Mouse (Mus musculus) stomach, postnatal 0 days (tissue): Measurements from ENCODE around the gene Fads2. TPM values are rescaled to one million over a fixed set of nuclear protein-coding genes. Genes with fewer than 3 reads are reported as not detected.

Experiments used
- ATAC-seq: fragments of 200-750 bp; cut with Nextera tagmentation; 2 replicates; pipeline ENCODE4 v1.8.0; 2017; ENCODE audit not compliant: low FRiP score, low TSS enrichment
- DNase-seq: peaks from one replicate; pipeline ENCODE4 v3.0.0-alpha.2; 2016; ENCODE audit warnings: low spot score
- H3K27ac ChIP-seq: fragments of 300-500 bp; sonication (generic); replicated peaks from 2 replicates; pipeline ENCODE4 v1.5.1; 2014; ENCODE audit warnings: mild to moderate bottlenecking, control low read depth
- H3K27me3 ChIP-seq: fragments of 300-500 bp; sonication (generic); 2 replicates; pipeline ENCODE4 v1.6.1; 2014; ENCODE audit warnings: low read length; ENCODE audit not compliant: control insufficient read depth, insufficient read depth
- H3K36me3 ChIP-seq: fragments of 300-500 bp; sonication (generic); 2 replicates; pipeline ENCODE4 v1.6.1; 2014; ENCODE audit warnings: low read length, mixed read lengths; ENCODE audit not compliant: control insufficient read depth, insufficient read depth
- H3K4me1 ChIP-seq: fragments of 300-500 bp; sonication (generic); replicated peaks from 2 replicates; pipeline ENCODE4 v1.6.1; 2014; ENCODE audit warnings: antibody characterized with exemption; ENCODE audit not compliant: control insufficient read depth, insufficient read depth
- H3K4me2 ChIP-seq: fragments of 300-500 bp; sonication (generic); replicated peaks from 2 replicates; pipeline ENCODE4 v1.6.1; 2014; ENCODE audit warnings: low read depth, mild to moderate bottlenecking, control low read depth, moderate library complexity
- H3K4me3 ChIP-seq: fragments of 300-500 bp; sonication (generic); 2 replicates; pipeline ENCODE4 v1.5.1; 2014; ENCODE audit warnings: low read depth, low read length, control low read depth
- H3K9ac ChIP-seq: fragments of 300-500 bp; sonication (generic); 2 replicates; pipeline ENCODE4 v1.6.1; 2014; ENCODE audit warnings: mild to moderate bottlenecking, low read length, control low read depth, mixed read lengths
- H3K9me3 ChIP-seq: fragments of 300-500 bp; sonication (generic); 2 replicates; pipeline ENCODE4 v1.6.1; 2016; ENCODE audit warnings: low read length; ENCODE audit not compliant: control insufficient read depth
- CTCF ChIP-seq: IDR thresholded peaks from 2 replicates; pipeline ENCODE4 v1.5.1; 2016; ENCODE audit warnings: antibody characterized with exemption, low read depth, mild to moderate bottlenecking, moderate library complexity
- EP300 ChIP-seq: optimal IDR thresholded peaks from 2 replicates; pipeline ENCODE3; 2016; ENCODE audit warnings: antibody characterized with exemption
- WGBS: fragments of 180-500 bp; shearing (Covaris S2); extraction: QIAGEN DNeasy Blood & Tissue Kit; methylation state at CpG from one replicate; pipeline ENCODE4 v1.1.7; 2014; 5-methylcytosine and 5-hydroxymethylcytosine counted together
- polyA plus RNA-seq: library from polyadenylated mRNA; unstranded; fragments of >200 nt; fragmentation: Nextera tagmentation; extraction: Ambion mirVana; gene quantifications from 2 replicates; pipeline ENCODE4 v1.2.1, GENCODE M21; 2015

Fads2 gene
- polyA plus RNA-seq, 1 experiment from 2014 or later = 34.6 TPM

GRCm38 (mm10) chr19:10096371-10096876 is 5.1 kb downstream of the Fads2 start:
- H3K4me3 ChIP-seq = no peak overlapping the region
- no peaks in the 10 kb centered on the region; the same call in 1 of the 2 replicates for H3K36me3 ChIP-seq
- DNase-seq (no peak), ATAC-seq (no peak)
- no peaks in the 10 kb centered on the region for H3K9me3 ChIP-seq
- H3K27me3 ChIP-seq = no peaks in the 10 kb centered on the region
- no peak overlapping the region for H3K27ac ChIP-seq
- H3K9ac ChIP-seq = no peak overlapping the region
- TF ChIP-seq CTCF = no peak
- no peak for TF ChIP-seq EP300
- no peak overlapping the region for H3K4me2 ChIP-seq
- WGBS = 68% methylated on average over 2 of the region's 2 CpGs
- no peaks in the 10 kb centered on the region for H3K4me1 ChIP-seq

GRCm38 (mm10) chr19:10094695-10095094 is 6.9 kb downstream of the Fads2 start:
- Histone ChIP-seq H3K4me2 (no peak overlapping the region), H3K27me3 (no peaks in the 10 kb centered on the region), H3K36me3 (peaks cover 4% of the 10 kb centered on the region; the same call in 1 of the 2 replicates), H3K9me3 (no peaks in the 10 kb centered on the region), H3K27ac (no peak overlapping the region), H3K9ac (0 out of 2 replicates have a peak overlapping the region, but pooled peaks have one; percentile 13), H3K4me3 (no peak overlapping the region), H3K4me1 (no peaks in the 10 kb centered on the region)
- ATAC-seq = peak; percentile 69
- WGBS = 51% methylated on average over 4 of the region's 4 CpGs
- peak; percentile 59 for DNase-seq
- no peak for TF ChIP-seq EP300
- no peak for TF ChIP-seq CTCF

GRCm38 (mm10) chr19:10093829-10094228 is 7.7 kb downstream of the Fads2 start:
- TF ChIP-seq EP300 (no peak), CTCF (no peak)
- DNase-seq (no peak), ATAC-seq (no peak)
- no peaks in the 10 kb centered on the region for H3K27me3 ChIP-seq
- no peaks in the 10 kb centered on the region for H3K9me3 ChIP-seq
- H3K4me1 ChIP-seq = no peaks in the 10 kb centered on the region
- peaks cover 4% of the 10 kb centered on the region; the same call in 1 of the 2 replicates for H3K36me3 ChIP-seq
- H3K27ac ChIP-seq = no peak overlapping the region
- H3K9ac ChIP-seq = no peak overlapping the region
- 74% methylated on average over 4 of the region's 4 CpGs for WGBS
- no peak overlapping the region for H3K4me2 ChIP-seq
- H3K4me3 ChIP-seq = no peak overlapping the region

GRCm38 (mm10) chr19:10086976-10087375 is 14.6 kb downstream of the Fads2 start:
- H3K4me3 ChIP-seq = no peak overlapping the region
- WGBS = 84% methylated on average over 4 of the region's 4 CpGs
- no peak for DNase-seq
- no peak overlapping the region for H3K4me2 ChIP-seq
- no peak for ATAC-seq
- no peaks in the 10 kb centered on the region for H3K27me3 ChIP-seq
- H3K27ac ChIP-seq = no peak overlapping the region
- TF ChIP-seq EP300 (no peak), CTCF (no peak)
- no peaks in the 10 kb centered on the region for H3K9me3 ChIP-seq
- H3K4me1 ChIP-seq = no peaks in the 10 kb centered on the region
- H3K9ac ChIP-seq = no peak overlapping the region
- H3K36me3 ChIP-seq = peaks cover 18% of the 10 kb centered on the region

- 65% methylated on average over 9 of the region's 9 CpGs for WGBS
- Histone ChIP-seq H3K4me1 (no peaks in the 10 kb centered on the region), H3K9ac (no peak overlapping the region), H3K4me3 (no peak overlapping the region), H3K4me2 (no peak overlapping the region), H3K36me3 (peaks cover 14% of the 10 kb centered on the region), H3K27ac (no peak overlapping the region), H3K9me3 (no peaks in the 10 kb centered on the region), H3K27me3 (no peaks in the 10 kb centered on the region)
- no peak for DNase-seq
- TF ChIP-seq CTCF (0 out of 2 replicates have a peak, but pooled peaks have one; percentile 5), EP300 (no peak)
- ATAC-seq = no peak
Observed at GRCm38 (mm10) chr19:10085454-10085853, 16.1 kb downstream of the Fads2 start.

- whole genome bisulfite sequencing = 71% methylated on average over 3 of the region's 3 CpGs
- DNase-seq = no peak
Observed at GRCm38 (mm10) chr19:10082105-10082504, 19.4 kb downstream of the Fads2 start.

More at GRCm38 (mm10) chr19:10082105-10082504, 19.4 kb downstream of the Fads2 start:
- TF ChIP-seq CTCF = no peak
- no peak for TF ChIP-seq EP300
- no peaks in the 10 kb centered on the region for H3K4me1 ChIP-seq
- H3K9me3 ChIP-seq = no peaks in the 10 kb centered on the region
- H3K27me3 ChIP-seq = no peaks in the 10 kb centered on the region
- H3K27ac ChIP-seq = no peak overlapping the region
- no peak overlapping the region for H3K4me3 ChIP-seq
- H3K4me2 ChIP-seq = no peak overlapping the region
- no peak for ATAC-seq
- peaks cover 14% of the 10 kb centered on the region for H3K36me3 ChIP-seq
- H3K9ac ChIP-seq = no peak overlapping the region
